Mouse (Mus musculus) kidney, postnatal 14 days (tissue): ENCODE data around the gene Pcsk5.
"Not testable (repeated sequence)": the region's sequence is repeated elsewhere in the genome, so short reads cannot be mapped to it uniquely, and the experiment has no call there.

ENCODE experiments used
- DNase-seq: peaks from one replicate; pipeline ENCODE4 v3.0.0; 2022; ENCODE audit warnings: mixed read lengths

The Pcsk5 gene

DNA sequence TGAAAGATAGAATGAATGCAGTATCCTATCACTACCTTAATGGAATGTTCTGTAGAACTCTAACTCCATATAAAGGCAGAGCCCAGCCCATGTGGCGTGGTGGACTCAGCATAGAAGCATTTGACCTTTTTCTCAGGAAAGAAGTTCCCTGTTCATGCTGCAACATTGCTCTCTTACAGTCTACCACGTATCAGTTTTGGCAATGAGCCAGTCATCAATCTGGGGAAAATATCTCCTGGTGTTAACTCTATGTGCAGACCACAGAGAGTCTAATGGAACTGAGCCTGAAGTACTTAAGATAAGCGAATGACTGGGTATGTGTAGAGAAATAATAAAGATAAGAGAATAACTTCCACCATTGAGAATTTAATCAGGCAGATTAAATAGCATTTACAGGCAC, 270.2 kb downstream of the Pcsk5 start:
- no peak for DNase-seq

DNA sequence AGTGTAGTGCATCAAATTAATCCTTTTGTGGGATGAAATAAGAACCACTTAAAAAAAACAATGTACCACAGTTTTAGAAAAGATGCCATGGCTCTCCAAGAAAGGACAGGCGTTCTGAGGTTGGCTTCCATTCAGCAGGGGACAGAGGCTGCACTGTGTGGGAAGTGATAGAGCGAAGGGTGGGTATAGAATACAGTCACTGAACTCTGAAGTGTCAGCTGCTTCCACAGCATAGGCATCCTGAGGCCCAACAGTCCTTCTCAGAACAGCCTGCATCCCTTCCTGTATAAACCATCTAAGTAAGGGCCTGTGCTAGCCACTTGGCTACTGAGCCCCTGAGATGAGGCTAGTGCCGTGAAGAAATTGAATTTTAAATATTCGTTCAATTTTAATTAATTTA, 271.3 kb downstream of the Pcsk5 start:
- DNase-seq: no peak

DNA sequence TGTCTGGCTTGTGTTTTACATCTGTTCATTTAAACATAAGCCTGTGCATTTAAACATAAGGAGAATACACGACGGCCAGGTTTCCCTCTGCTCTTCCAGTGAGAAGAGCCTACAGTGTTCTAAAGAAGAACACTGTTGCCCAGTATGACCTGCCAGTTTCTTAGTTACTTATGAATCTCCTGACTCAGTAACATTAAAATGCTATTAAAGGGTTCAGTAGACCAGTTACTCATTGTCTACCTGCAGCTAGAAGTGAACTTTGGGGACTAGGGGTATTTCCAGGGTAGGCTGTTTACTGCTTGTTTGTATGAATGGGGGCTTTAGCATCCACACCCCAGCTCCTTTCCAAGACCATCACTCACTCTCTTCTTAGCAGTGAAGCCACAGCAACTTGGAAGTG, 278.7 kb downstream of the Pcsk5 start:
- peak; percentile 13 for DNase-seq

DNA sequence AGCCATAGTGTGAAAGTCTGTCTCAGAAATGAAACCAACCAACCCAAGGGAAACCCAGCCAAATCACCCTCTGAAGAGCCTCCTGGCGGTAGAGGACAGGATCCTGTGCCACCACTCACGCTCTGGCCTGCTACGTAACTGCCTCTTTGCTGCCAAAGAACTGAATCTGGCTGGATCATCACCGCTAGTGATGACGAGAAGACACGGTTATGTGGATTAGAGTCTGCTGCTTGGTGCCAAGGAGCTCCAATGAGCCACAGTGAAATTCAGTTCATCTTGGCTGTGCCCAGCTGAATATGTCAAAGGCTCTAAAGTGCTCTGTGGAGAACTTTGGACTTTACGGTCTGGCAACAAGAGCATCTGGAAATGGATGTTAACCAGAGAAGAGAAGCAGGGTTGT, 282.3 kb downstream of the Pcsk5 start:
- DNase-seq: peak; percentile 27

DNA sequence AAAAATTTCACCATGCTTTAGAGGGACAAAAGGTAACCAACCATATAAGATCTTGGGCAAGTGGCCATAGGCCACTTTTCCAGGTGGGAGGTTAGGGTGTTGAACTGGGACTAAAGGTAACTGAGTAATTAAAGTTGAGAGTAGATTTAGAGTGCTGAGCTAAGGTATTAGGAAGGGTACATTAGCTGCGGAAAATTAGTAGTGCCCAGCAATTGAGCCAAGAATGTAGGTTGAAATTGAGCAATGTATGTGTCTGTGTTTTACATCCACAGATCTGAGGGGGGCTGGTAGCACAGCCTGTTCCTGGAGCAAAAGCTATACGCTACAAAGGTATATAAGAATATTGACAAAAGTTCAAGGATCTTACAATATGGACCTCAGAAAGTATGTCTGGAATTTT, 282.9 kb downstream of the Pcsk5 start:
- DNase-seq: peak; percentile 19

DNA sequence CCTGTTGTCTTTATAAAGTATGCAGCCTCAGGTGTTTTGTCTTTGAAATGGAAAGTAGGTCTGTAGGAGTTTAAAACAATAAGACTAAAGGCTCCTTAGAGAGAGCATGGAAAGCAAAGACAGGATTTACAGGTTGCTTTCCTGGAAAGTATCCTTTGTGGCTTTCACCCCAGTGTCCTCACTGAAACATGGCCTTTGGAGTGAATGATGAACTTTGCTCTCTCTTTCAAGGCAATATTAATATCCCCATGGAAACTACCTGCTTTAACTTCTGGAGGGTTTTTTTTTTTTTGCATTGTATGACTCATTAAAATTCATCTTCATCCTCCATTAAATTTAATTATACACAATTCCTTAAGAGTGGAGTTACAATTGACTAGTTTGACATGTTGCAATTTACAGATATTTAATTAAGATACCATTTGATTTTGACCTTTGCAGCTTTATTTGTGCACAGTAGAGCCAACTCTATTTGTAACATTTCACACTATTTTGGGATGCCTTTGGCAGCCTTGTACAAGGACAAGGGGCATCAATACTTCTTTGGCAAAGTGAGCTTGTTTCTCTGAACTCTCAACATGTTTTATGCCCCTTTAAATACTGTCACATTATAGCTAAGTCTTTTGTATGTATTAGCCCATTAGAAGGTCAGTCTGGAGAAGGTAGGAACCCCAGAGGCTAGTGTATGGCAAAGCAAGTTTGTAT, 283.9 kb downstream of the Pcsk5 start:
- no peak for DNase-seq

DNA sequence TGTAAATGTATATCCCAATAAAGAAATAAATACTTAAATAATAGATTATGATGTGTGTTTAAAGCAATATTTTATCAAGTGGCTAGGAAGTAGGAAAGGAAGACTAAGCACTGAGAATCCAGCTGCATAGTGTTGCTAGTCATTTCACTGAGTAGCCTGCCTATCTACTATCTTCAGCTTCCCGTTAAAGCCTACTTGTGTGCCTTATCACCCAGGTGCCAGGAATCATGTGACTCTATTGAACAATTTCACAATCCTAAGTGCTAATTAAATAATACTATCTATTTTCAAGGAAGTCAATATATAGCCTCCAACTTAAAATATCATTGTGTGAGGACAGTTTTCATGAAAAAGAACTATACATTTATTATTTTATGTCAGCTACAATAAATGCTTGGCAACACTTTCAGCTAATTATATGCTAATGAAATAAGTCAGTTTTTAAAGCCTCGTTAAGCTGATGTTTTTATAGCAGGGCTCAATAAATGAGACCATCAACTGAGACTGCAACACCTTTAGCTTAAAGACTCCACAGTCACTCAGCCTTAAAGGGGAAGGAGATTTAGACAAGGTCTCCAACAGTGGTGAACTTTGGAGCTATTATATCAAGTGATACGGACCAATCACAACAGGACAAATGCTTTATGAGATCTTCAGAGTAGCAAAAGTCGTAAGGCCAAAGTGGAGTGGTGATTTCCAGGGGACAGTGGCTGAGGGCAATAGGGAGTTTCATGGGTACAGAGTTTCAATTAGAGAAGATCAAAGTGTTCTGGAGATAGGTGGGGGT, 308.5 kb downstream of the Pcsk5 start:
- no peak for DNase-seq

DNA sequence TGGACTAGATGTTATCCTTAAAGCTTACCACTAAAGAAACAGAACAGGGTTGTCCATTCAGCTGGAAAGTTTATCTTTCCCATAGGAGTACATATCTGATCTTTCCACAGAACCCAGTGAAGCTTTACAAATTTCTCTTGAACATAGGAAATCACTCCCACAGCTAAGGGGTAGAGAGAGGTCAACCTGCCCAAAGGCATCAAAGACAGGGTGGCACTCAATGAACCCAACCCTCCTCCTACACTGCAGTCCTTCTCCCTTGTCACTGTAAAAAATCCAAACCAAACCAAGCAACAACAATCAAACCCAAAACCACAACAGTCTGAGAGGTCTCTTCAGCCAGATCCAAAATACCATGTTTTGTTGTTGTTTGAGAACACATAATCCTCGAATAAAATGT, 311.9 kb downstream of the Pcsk5 start:
- DNase-seq: no peak

DNA sequence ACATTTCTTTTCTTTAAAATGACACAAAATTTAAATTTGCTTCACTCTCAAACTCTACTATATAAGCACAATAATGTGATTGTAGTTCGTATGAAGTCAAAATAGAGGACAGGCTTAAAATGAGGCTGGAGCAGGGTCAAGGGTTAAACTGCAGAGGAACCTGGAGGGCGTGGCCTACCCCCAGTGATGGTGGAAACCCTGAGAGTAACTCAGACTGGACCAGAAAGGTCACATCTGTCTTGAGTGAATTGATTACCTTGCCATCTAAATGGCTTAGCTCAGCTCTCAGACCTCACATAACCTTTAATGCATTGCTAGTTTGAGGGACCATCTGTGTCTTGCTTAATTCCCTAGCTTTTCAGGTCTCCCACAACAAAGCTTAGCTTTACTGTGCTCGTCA, 323.0 kb downstream of the Pcsk5 start:
- no peak for DNase-seq

DNA sequence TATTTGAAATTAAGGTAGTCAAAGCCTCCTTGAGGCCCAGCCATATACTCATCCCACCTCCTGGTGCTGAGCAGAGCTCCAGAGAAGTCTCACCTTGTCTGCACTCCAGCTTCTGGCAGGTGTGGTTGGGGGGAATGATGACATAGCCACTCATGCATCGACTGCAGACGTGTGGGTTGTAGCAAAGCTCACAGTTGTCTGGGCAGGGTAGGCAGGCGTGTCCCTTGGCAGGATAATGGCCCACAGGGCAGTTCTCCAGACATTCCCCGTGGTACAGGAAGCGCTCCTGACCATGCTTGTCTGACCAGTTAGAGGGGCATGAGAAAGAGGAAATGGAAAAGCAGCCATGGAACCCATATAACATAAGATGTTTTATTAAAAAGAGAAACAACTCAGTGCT, 326.1 kb downstream of the Pcsk5 start:
- DNase-seq: no peak

DNA sequence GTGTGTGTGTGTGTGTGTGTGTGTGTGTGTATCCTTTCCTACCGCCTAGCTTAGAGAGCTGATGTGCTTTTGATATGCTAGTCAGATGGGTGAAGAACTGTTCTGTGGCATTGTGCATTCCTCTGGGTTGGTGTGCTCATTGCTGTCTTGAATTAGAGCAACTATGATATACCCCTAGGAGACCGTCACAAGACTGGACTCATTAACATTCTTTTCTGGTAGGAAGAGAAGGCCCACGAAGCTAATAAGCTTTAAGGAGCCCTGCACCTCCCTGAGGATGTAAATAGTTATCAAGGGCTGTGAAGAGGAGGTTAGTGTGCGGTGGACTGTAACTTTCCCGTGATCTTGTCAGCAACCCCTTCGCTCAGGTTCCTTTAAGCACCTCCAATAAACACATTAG, 333.2 kb downstream of the Pcsk5 start:
- no peak for DNase-seq

DNA sequence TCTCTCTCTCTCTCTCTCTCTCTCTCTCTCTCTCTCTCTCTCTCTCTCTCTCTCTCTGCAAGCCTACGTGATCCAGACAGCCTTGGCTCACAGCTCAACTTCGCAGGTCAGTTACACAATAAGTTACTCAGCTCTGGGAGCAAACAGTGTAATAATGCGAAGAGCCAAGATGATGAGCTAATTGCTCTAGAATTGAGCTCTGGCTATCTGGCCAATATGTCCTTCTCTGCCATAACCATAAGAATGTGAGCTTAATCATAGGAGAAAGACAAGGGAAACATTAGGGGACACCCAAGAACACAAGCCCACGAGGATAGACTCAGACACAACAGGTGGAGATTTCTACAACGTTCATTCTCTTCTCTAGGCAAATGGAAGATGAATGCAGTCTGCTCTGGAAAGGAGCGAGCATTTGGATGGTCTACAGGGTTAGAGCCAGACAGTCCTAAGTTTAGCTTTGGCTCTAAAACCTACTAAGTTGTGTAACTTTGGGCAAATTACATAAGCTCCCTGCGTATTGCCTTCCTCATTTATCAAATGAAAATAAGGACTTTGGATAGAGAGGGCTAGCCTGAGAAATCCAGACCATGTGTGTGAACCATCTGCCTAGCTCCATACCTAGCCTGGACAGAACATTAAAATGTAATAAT, 338.7 kb downstream of the Pcsk5 start:
- no peak for DNase-seq

DNA sequence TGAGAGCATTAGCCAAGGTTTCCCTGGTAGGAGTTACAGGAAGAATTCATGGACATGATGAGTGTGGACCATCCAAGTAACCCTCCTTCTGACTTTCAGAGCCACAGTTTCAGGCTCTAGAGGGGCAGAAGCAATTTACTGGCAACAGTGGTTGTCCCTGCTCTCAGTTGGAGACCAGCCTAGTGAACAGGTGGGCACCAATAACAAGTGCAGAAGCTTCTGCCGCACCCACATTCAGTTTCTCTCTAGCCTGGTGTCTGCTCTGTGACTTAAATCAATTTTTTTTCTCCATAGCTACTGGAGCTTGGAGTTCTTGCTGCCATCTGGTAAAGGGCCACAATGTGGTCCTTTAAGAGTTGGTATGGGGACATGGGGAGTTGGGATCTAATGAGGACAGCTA, 341.3 kb downstream of the Pcsk5 start:
- no peak for DNase-seq

DNA sequence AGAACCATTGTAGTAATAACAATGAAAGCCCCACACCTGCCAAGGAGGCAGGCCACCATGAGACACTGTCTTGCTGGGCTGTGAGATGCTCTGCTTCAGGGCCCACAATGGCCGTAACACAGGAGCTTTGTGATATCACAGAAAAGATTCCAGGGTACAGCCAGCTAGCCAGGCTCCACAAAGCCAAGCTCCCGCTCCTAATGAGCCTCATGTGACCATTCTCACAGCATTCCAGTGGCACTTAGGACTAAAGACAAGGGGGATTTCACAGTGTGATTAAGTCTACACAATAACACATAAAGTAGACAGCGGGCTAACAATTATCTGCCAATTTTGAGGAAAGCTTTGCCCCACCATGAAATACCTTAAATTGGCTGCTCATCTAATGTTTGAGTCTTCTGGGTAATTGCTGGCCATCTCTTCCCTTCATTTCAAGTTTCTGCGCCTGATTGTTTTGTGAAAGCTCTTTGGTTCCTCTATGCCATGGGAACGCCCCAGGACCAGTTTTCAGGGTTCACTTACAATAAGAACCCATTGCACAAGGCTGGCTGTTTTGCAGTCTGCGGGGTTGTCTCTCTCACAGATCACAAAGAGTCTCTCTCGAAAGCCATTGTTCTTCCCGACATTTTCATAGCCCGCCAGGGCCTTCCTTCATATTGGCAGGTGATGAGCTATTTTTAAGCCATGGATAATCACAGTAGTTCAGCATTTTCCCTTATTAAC, 345.4 kb downstream of the Pcsk5 start:
- no peak for DNase-seq

DNA sequence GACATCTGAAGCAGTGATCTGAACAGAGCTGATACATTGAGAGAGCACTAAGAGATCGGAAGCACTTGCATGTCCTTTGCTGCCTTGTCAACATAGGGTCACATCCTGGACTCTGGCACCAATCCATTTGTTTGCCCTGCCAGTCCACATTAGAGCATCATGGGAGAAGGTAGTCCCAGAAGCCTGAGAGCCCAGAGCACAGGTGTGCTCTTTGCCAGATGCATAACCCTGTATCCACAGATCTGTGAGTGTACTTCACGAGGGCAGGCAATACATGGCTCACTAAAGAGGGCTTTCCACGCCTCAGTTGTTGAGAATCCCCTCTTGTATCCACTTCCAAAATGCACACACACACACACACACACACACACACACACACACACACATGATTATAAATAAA, 346.1 kb downstream of the Pcsk5 start:
- DNase-seq: peak; percentile 26

DNA sequence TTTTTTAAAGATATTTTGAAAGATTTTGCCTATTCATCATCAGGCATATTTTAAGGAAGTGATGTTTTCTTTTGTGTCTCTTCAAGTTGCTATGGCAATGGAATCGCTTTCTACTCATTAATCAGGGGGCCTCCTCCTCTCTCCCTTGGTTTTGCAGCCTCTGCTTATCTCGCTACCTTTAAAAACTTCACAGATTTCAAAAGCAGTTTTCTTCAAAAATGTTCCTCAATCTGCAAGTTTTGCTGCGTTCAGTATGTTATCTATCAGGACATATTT, 347.6 kb downstream of the Pcsk5 start:
- DNase-seq: no peak

DNA sequence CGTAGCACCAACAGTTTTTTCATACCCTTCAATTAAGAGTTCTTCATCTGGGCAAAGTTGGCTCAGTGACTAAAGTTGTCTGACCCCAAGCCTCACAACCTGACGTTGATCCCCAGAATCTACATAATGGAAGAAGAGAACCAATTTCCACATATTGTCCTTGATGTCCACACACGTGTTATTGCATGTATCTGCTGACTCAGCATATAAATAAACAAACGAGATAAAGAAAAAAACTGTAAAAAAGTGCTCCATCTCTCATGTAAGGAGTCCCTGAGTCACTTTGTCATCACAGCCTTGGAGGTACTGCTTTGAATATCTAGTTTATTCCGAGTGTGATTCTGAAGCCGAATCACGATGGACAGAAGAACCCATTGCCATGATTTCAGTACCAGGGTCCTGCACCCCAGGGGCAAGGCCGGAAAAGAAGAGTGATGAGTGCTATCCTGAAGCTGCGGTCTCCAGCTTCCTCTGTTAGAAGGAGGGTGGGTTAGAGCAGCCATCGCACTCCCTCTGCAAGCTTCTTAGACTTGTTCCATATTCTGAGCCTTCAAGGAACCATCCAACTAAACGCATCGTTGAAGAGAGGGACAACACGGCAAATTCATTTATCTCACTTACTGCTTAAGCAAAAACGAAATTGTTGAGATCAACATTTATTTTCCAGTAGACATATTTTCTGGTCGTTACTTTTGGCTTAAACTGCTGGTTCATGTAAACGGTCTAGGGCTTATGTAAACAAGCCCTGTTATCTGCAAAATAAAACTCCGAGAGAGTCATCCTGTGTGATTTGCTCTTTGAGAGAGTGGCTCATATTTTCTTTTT, 348.2 kb downstream of the Pcsk5 start:
- DNase-seq: no peak

DNA sequence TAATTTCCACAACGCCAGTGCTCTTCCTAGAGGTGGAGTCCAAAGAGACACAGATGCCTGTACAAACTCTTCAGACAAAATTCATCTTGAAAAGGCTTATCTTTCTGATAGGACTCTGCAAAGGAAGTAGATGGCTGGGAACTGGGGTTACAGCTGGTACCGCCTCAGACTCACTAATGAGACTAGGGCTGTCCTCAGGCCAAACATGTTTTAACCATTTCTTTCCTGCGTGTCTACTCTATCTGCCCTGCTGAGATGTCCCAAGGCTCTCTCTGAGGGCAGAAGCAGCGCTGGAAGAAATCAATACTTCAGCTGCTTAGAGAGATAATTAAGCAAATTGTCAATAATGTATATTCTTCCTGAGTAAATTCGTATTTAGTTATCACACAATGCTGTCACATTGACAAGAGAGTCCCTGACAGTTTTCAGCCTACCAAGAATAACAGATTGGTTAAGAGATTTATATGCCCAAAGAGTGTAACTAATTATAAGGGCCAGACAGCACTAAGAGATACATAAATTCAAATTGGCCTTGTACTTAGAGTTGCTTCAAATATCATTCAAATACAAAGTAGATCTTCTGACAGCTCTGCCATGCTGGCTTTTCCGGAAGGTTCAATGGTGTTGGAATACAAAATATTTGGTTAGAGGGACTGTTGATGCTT, 355.2 kb downstream of the Pcsk5 start:
- no peak for DNase-seq

DNA sequence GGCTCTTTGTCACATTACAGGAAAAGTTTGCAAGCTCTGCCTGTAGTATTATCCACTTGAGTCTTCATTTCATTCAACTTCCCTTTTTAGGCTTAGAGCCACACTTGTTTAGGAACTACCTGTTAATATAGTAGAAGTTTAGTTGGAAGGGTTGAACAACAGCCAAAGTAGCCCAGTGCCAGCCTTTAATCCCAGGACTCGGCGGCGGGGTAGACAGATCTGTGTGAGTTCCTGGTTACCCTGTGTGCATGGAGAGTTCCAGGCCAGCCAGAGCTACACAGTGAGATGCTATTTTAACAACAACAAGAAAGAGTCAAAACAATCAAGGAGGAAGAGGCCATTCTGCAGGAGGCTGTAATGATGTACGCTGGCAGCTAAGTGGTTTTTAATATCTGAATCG, 358.0 kb downstream of the Pcsk5 start:
- DNase-seq: peak; percentile 64

DNA sequence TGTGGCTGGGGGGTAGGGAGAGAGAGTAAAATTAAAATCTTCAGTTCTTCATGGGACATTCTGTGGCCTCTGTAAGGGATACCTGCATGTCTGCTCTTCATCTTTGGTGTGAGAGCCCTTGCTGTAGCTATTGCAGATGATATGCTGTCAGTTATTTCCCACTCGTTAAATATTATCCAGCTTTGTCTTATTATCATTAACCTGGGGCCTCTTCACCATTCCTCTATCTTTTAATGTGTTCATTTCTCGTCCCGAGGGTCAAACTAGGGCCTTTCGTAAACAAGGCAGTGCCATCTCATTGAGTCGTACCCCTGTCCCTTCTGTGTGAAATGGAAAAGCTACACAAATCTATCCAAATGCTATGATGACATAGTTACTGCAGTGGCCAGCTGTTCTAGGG, 361.4 kb downstream of the Pcsk5 start:
- peak; percentile 13 for DNase-seq

DNA sequence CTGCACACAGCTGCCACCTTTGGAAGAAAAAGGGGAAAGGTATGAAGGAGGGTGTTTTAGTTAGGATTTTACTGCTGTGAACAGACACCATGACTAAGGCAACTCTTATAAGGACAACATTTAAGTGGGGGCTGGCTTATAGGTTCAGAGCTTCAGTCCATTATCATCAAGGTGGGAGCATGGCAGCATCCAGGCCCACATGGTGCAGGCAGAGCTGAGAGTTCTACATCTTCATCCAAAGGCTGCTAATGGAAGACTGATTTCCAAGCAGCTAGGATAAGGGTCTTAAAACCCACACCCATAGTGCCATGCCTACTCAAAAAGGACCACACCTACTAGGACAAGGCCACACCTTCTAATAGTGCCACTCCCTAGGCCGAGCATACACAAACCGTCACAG, 364.3 kb downstream of the Pcsk5 start:
- DNase-seq: not testable (repeated sequence)

DNA sequence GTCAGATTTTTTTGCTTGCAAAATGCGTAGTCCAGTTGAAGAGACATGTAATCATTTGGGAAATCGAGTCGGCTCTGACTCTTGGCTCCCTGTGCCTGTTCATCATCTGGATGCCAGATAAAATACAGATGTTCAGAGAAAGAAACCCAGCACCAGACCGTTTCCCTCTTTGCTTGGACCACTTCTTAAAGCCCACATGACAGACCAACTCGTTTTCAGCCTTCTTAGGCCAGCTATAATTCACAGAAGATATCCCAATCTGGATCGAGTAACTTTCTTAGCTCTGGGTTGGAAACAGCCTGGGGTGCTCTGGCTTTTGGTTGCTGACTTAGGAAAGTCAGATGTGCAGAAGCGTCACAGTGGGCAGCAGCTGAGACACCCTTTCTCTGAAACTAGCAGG, 365.6 kb downstream of the Pcsk5 start:
- no peak for DNase-seq
